Mouse (Mus musculus) adrenal gland, postnatal 36 days (tissue): ENCODE data around the gene Thsd7b. TPM values are rescaled to one million over a fixed set of nuclear protein-coding genes. Genes with fewer than 3 reads are reported as not detected.
"Not testable (repeated sequence)": the region's sequence is repeated elsewhere in the genome, so short reads cannot be mapped to it uniquely, and the experiment has no call there.

Experiments used
- DNase-seq, 2 experiments: peaks; one replicate each; pipeline ENCODE4 v3.0.0; 2021; ENCODE audit warnings: mixed read lengths in 1 of 2
- total RNA-seq, 2 experiments: library from RNA; stranded (reverse); gene quantifications; 2 replicates each; pipeline ENCODE4 v1.2.3; 2021

Gene Thsd7b
- total RNA-seq, 2 experiments from 2014 or later: 0.26 to 0.53 TPM

DNA sequence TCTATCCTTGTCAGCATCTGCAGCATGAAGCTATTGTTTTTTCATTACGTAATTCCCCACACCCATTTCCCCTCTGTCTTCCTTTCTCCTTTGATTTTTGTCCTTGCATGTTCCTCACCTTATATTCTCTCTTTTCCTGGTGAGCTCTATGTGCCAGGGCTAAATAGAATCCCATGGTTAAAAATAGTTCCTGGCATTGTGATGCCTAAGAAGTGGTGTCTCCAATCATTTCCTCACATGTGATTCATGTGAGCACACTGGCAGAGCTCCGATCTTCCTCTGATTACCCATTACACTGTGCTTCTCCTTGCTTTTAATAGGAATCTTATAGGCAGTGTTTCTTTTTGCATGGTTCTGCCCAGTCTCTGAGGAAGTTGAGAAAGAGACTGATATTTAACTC is 826.1 kb downstream of the Thsd7b start:
- DNase-seq: no peak

DNA sequence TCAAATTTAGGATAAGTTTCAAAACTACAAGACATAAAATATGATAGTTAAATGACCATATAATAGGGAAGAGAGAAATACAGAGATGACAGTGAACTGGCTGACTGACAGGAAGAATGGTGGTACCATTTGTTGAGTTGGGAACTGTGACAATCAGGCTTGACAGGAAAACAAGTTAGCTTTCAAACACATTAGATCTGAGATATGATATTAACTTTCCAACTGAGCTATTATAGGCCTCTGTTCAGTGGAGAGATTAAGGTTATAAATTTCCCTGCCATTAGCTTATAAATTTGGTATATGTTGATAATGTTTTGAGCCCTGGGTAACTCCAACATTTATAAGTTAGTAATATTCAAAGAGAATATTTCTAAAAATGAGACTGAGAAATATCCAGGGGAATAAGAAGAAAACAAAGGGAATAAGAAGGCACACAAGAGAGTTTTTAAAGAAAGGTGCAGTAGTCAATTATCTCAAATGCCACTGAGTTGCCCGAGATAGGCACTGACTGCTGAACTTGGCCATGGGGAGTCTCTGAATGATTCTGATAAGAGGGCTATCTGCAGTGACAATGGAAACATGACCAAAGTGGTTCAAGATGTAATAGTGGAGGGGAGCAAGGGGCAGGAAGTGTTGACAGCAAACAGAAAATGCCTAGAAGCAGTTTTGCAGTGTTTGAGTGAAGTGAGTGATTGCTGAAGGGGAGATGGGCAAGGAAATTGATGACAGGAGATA is 839.6 kb downstream of the Thsd7b start:
- no peak for DNase-seq

DNA sequence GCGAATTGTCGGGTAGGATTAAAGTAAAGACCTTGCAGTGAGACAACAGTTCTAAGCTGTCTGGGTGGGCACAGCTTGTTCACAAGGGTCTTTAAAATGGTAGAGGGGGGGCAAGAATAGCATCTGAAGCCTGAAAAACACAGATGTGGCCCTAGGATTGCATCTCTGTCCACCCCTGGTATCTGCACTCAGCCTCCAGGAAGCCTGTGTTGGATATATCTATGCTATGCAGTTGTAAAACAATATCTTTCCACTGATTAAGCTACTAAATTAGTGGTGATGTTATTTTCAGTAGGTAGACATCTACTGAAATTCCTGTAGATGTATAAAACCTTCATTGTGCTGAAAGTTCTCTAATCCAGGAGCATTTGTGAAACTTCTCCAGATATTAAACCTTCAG is 840.4 kb downstream of the Thsd7b start:
- no peak for DNase-seq

DNA sequence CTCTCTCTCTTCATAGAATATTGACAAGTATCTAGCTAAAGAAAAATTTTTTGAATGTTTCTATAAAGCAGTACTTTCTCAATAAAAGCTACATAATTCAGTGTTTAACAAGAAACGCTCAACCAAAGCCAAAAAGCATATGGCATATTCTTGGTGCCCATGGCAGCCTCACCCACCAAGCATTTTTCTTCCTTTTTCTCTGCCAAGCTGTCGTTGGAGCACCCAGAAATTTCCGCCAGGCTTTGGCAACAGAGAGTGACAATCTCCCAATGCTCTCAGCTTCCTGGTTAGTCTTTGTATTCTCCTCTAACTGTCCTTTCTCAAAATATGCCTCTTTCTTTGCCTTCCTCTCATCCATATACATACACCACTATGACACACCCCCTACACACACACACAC is 857.8 kb downstream of the Thsd7b start:
- DNase-seq: no peak

DNA sequence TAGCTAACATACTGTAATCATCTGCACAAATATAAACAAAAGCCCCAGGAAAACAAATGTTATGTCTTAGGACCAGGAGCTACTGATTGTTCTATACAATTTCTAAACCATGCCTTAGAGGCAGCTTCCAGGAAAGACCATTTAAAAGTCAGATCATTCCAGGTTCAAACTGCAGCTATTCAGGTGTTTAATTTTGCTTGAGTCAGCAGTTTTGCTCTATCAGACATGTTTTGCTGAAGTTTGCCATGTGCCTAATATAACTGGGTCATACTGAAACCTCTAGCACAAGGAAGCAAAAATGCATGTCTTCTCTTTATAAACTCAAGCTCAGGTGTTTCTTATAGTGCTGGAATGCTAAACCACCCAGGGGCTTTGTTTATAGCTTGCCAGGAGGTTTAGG is 893.1 kb downstream of the Thsd7b start:
- DNase-seq: no peak

DNA sequence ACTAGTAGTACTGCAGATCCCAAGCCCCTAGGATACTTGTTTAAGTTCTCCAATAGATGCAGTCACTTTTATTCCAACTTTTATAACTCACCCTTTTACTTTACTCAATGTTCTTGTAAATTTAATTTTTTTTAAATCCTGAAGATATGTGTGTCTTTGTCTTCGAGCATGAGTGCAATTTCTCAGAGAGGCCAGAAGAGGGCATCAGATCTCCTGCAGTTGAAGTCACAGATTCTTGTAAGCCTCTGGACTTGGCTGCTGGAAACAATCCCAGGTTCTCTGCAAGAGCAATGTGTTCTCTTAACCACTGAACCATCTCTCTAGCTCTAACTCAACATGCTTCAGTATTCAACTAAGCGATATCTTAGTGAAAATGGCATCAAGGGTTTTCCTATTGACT is 894.2 kb downstream of the Thsd7b start:
- DNase-seq: peak in 1 of 2 experiments; percentile 9

DNA sequence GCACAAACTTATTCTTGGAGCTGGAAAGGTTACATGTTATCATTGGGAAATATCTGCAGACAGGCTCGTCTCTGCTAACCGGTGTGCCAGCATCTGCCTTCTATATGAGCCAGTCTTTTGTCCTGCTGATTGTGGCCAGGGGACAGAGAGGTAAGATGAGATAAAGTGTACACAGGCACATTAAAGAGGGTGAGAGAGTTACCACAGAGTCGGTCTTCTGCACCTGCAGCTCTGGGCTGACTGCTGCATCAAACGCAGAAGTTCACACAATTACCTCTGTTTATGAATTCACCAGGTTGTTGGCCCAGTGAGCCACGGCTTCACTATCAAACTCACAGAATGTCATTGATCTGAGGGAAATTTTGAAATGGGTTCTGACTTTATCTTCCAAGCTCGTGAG is 896.8 kb downstream of the Thsd7b start:
- DNase-seq: no peak

DNA sequence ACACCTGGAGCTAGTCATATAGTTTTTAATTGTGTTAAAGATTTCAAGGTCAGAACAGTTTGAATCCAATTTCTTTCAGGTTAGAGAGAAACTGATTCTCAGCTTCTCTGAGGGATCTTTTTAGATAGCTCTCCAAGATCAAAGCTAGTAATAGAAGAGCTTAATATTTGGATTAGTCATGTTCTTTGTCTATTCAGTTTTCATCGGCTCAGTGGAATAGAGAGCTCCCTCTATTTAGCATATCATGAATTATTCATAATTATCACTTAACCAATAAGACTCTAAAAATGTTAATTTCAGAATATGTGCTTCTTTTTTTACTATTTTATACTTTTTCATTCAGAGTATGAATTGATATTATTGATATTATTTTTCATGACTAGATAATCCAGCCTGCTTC is 897.2 kb downstream of the Thsd7b start:
- DNase-seq: no peak

DNA sequence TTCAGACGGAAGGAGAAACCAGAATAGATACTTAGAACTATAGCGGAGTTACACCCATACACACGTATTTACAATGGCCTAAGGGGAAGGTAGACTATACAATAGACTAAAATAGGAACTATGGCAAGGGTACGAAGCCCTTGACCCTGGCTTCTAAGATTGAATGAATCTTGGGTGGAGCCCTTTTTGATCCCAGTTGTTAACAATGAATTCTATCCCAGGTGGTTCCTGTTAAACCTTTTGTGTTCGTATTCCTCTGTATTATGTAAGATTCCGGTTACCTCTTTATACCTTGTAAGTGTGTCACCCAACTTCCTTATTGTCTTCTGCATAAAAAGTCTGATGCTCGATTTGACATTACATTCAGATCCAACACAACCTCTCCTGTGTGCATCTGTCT is 913.7 kb downstream of the Thsd7b start:
- DNase-seq: not testable (repeated sequence)

DNA sequence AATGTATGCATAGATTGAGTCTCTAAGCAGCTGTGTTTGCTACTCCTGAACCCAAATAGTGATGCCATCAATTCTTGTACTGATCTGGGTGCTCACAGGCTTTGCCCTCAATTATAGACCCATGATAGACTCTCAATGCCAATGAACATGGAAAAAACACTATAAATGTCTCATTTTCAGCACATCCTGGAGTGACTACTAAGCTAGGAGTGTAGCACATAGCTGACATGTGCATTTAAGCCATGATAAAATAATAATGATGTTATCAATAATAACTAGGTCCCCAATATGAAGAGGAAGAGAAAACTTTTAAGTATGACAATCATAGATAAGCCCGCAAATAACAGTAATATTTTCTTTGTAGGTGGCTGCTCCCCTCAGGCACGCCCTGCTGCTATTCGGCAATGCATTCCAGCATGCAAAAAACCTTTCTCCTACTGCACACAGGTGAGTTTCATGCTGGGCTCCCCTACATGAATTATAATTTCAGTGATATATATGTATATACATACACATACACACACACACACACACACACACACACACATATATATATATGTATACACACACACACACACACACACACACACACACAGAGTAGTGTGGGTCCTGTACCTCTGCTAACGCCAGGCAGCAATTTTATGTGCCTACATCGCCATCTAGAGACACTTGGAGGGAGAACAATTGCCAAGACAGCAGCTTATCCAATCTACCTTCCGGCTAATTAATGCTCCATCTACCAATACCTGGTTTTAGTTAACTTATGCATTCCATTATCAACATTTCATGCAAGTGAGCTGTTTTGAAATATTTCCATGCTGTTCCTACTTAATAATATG is 919.3 kb downstream of the Thsd7b start:
- peak; percentile 3 to 21 for DNase-seq

DNA sequence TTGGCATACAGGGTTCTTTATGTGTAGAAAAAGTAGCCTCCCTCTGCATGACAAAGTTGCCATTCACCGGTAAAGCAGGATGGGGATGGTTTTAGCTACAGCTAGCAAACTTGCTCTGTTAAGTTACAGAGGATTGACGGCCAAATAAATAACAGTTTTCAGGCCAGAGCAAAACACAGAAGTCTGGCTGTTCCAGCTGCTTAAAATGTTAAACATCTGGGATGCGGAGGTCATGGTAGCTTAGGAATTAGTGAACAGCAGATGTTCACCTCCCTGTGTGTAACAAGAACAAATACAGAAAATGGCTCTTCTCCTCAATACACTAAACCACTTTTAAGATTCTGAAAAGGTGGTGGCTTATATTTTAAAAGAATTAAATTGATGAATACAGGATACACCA is 944.3 kb downstream of the Thsd7b start:
- DNase-seq: no peak

DNA sequence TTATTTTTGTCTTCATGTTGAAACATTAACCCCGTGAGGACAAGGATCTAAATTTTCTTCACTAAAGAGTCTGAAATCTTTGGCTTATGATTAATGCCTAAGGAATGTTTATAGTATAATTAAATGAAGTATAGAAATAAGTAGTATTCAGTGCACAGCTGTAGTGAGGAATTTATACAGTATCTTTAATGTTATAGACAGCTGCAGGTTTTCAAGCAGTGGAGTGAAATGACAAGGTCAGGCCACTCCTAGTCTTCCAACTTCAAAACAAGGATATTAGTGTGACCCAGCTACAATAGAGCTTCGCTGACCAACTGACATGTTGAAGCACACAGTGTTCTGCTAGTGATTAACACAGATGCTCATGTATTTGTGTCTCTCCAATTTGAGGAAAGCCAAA is 949.8 kb downstream of the Thsd7b start:
- no peak for DNase-seq

DNA sequence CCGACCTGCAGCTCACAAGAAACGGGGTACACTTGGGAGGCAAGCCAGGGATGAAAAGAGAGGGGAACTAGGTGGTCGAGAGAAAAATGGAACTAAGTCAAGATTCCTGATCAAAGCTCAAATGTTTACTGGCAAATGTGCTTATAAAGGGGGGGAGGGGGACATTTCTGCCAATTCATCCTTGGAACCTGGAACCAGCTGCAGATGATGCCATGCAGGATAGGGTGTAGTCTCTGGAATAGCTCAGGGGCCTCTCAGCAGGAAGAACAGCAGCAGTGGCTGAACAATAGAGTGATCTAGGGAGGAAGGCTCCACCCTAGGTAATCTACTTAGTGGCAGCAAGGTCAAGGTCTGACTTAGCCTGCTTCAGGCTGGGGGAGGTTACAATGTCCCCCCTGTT is 972.5 kb downstream of the Thsd7b start:
- no peak for DNase-seq

DNA sequence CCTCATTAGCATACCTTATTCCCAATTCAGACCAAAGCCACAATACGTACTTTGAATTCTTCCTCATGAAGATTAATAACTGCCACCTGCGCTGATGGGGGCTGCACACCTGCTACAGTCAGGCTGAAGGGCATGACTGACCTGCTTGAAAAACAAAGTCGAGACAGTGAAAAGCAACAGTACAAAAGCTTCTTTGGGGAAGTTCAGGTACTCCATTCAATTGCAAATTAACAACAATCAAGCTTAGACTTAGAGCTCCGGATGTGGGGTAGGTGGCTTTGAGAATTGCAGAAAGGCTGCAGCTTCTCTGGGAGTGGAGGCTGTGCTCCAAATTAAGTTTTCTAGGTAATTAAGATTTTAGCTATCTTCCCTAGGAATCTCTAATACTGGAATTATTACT is 973.2 kb downstream of the Thsd7b start:
- not testable (repeated sequence) for DNase-seq

DNA sequence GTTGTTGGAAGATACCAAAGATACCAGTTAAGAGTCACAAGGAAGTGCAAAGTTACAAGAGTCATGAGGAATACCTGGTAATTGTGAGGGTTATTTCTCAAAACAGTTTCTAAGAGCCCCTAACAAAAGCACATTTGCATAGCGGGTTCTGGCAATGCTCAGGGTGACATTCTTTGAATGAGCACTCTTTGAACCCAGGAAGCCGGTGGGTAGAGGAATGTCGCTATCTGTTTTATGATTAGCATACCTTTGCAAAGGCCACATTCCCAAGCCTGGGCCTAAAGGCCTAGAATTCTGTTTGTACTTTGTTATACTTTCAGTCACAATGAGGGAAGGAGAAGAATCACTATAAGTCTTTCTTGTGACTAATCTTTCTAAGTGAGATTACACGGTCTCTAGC is 973.8 kb downstream of the Thsd7b start:
- not testable (repeated sequence) for DNase-seq

DNA sequence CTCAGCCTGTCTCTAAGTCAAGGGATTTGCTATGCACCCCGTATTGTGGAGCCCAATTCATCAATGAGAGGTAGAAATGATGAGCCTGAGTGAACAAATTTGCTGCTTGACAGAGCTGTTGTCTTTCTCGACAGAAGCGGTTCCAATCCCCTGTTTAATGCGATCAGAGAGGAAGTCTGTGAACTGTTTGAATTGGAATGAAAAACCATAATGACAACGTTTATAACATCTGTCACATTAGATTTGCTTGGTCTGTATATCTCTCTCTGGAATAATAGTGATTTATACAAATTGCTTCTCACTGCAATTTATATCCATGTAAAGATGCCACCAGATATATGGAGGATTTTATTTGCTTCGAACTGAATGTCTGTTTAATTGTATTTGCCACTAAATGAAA is 988.9 kb downstream of the Thsd7b start:
- no peak for DNase-seq
